Mouse (Mus musculus) kidney, postnatal 0 days (tissue): ENCODE measurements around the gene Nudcd2. TPM values are rescaled to one million over a fixed set of nuclear protein-coding genes. Genes with fewer than 3 reads are reported as not detected.
A peak's percentile ranks its signal among the peaks of the same experiment; 100 is the strongest.

Experiments used
- ATAC-seq: fragments of 200-750 bp; cut with Nextera tagmentation; replicated peaks from 2 replicates; pipeline ENCODE4 v1.8.0; 2017; ENCODE audit warnings: low read depth, moderate number of reproducible peaks, moderate TSS enrichment, moderate library complexity; ENCODE audit not compliant: low FRiP score
- DNase-seq: peaks from one replicate; pipeline ENCODE4 v3.0.0-alpha.2; 2016; ENCODE audit warnings: low spot score
- H3K27ac ChIP-seq: fragments of 300-500 bp; sonication (generic); 2 replicates; pipeline ENCODE4 v1.5.1; 2014; ENCODE audit warnings: mild to moderate bottlenecking
- H3K27me3 ChIP-seq: fragments of 300-500 bp; sonication (generic); 2 replicates; pipeline ENCODE4 v1.6.1; 2014; ENCODE audit warnings: low read length, mixed read lengths; ENCODE audit not compliant: insufficient read depth
- H3K36me3 ChIP-seq: fragments of 300-500 bp; sonication (generic); 2 replicates; pipeline ENCODE4 v1.6.1; 2014; ENCODE audit warnings: low read length, mixed read lengths; ENCODE audit not compliant: insufficient read depth
- H3K4me1 ChIP-seq: fragments of 300-500 bp; sonication (generic); replicated peaks from 2 replicates; pipeline ENCODE4 v1.6.1; 2014; ENCODE audit warnings: antibody characterized with exemption, low read length, mixed read lengths; ENCODE audit not compliant: insufficient read depth
- H3K4me2 ChIP-seq: fragments of 300-500 bp; sonication (generic); 2 replicates; pipeline ENCODE4 v1.6.1; 2014; ENCODE audit warnings: mild to moderate bottlenecking, low read length, moderate library complexity, mixed read lengths
- H3K4me3 ChIP-seq: fragments of 300-500 bp; sonication (generic); replicated peaks from 2 replicates; pipeline ENCODE4 v1.5.1; 2014; ENCODE audit warnings: low read depth, low read length
- H3K9ac ChIP-seq: fragments of 300-500 bp; sonication (generic); 2 replicates; pipeline ENCODE4 v1.6.1; 2014; ENCODE audit warnings: low read depth, low read length
- H3K9me3 ChIP-seq: fragments of 300-500 bp; sonication (generic); replicated peaks from 2 replicates; pipeline ENCODE4 v1.6.1; 2016; ENCODE audit warnings: low read length, inconsistent platforms, mixed read lengths
- CTCF ChIP-seq: IDR thresholded peaks from 2 replicates; pipeline ENCODE4 v1.5.1; 2016; ENCODE audit warnings: antibody characterized with exemption, low read depth, mild to moderate bottlenecking, moderate library complexity
- WGBS: fragments of 180-500 bp; shearing (Covaris S2); extraction: QIAGEN DNeasy Blood & Tissue Kit; methylation state at CpG from one replicate; pipeline ENCODE4 v1.1.7; 2014; 5-methylcytosine and 5-hydroxymethylcytosine counted together
- polyA plus RNA-seq: library from polyadenylated mRNA; unstranded; fragments of >200 nt; fragmentation: Nextera tagmentation; extraction: Ambion mirVana; gene quantifications from 2 replicates; pipeline ENCODE4 v1.2.1, GENCODE M21; 2015

Nudcd2 gene
- polyA plus RNA-seq, 1 experiment from 2014 or later = 136 TPM

- H3K4me2 ChIP-seq = no peak overlapping the region
- no peak overlapping the region for H3K27ac ChIP-seq
- no peak for TF ChIP-seq CTCF
- H3K4me1 ChIP-seq = no peaks in the 10 kb centered on the region
- ATAC-seq = no peak
- H3K9me3 ChIP-seq = no peaks in the 10 kb centered on the region
- H3K27me3 ChIP-seq = no peaks in the 10 kb centered on the region
- no peak overlapping the region for H3K9ac ChIP-seq
- WGBS = 67% methylated on average over 2 of the region's 2 CpGs
- no peak overlapping the region for H3K4me3 ChIP-seq
- DNase-seq = no peak
- H3K36me3 ChIP-seq = 0 out of 2 replicates have a peak, but pooled peaks cover 5% of the 10 kb centered on the region
Observed at GRCm38 (mm10) chr11:40747716-40748115, 14.2 kb downstream of the Nudcd2 start.

GRCm38 (mm10) chr11:40753836-40754235 lies 20.4 kb downstream of the Nudcd2 start:
- Histone ChIP-seq H3K9ac (no peak overlapping the region), H3K36me3 (0 out of 2 replicates have a peak, but pooled peaks cover 5% of the 10 kb centered on the region), H3K4me1 (peaks cover 4% of the 10 kb centered on the region; the same call in 1 of the 2 replicates), H3K4me2 (peak overlapping the region; percentile 73), H3K9me3 (no peaks in the 10 kb centered on the region), H3K4me3 (no peak overlapping the region), H3K27me3 (no peaks in the 10 kb centered on the region), H3K27ac (no peak overlapping the region)
- no peak for DNase-seq
- no peak for ATAC-seq
- TF ChIP-seq CTCF = no peak
- 60% methylated on average over 6 of the region's 6 CpGs for WGBS

GRCm38 (mm10) chr11:40754664-40755107 lies 21.2 kb downstream of the Nudcd2 start:
- Histone ChIP-seq H3K4me3 (peak overlapping the region; percentile 63), H3K27ac (peak overlapping the region; percentile 38; the same call in 1 of the 2 replicates), H3K27me3 (no peaks in the 10 kb centered on the region), H3K9ac (peak overlapping the region; percentile 67), H3K36me3 (0 out of 2 replicates have a peak, but pooled peaks cover 5% of the 10 kb centered on the region), H3K4me1 (peaks cover 4% of the 10 kb centered on the region; the same call in 1 of the 2 replicates), H3K4me2 (peak overlapping the region; percentile 73), H3K9me3 (no peaks in the 10 kb centered on the region)
- 2% methylated on average over 19 of the region's 19 CpGs for whole genome bisulfite sequencing
- DNase-seq (peak; percentile 43), ATAC-seq (peak; percentile 51)
- TF ChIP-seq CTCF = no peak

DNA sequence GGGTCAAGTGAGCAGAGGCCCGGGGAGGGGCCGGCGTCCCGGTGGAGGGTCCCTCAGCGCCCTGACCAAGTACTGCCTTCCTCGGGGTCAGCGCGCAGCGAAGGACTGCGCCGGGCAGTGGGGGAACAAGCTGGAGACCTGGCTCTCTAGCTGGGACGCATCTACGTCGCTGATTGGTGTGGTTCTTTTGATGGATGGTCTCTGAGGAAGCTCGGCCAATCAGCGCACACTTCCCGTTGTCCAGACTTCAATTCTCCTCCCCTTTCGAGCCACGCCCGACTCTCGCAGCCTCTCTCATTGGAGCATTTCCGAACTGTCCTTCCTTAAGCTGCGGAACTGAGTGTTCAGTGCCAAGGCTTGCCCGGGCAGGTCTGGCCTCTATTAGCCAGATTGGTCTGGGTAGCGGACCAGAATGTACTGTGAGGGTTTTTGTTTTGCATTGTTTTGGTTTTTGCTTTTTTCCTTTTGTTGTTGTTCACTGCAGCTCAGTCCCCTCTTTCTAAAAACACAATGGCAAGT lies 21.7 kb downstream of the Nudcd2 start, which contains the start of gene Ccng1:
Ccng1 (minus strand) TSS at position 203 of the 519 bp plus-strand sequence.
- WGBS = under 1% methylated on average over 25 of the region's 25 CpGs
- peak within 1 kb of the TSS; percentile 38; the same call in 1 of the 2 replicates for H3K27ac ChIP-seq

GRCm38 (mm10) chr11:40755968-40756367 lies 22.5 kb downstream of the Nudcd2 start:
- TF ChIP-seq CTCF = no peak
- H3K4me3 ChIP-seq = no peak overlapping the region
- no peak overlapping the region for H3K9ac ChIP-seq
- no peaks in the 10 kb centered on the region for H3K9me3 ChIP-seq
- ATAC-seq (no peak), DNase-seq (no peak)
- 0 out of 2 replicates have a peak, but pooled peaks cover 5% of the 10 kb centered on the region for H3K36me3 ChIP-seq
- H3K4me2 ChIP-seq = peak overlapping the region; percentile 73; the same call in 1 of the 2 replicates
- H3K4me1 ChIP-seq = peaks cover 4% of the 10 kb centered on the region; the same call in 1 of the 2 replicates
- 87% methylated on average over 8 of the region's 8 CpGs for WGBS
- H3K27ac ChIP-seq = no peak overlapping the region
- no peaks in the 10 kb centered on the region for H3K27me3 ChIP-seq

More for the DNA sequence above, 21.7 kb downstream of the Nudcd2 start, which contains the start of gene Ccng1:
- no peaks in the 10 kb centered on the region for H3K9me3 ChIP-seq
- H3K36me3 ChIP-seq = 0 out of 2 replicates have a peak, but pooled peaks cover 5% of the 10 kb centered on the region
- peak within 1 kb of the TSS; percentile 73 for H3K4me2 ChIP-seq
- no peaks in the 10 kb centered on the region for H3K27me3 ChIP-seq
- DNase-seq (peak; percentile 99), ATAC-seq (peak; percentile 99)
- no peak for TF ChIP-seq CTCF
- peaks cover 4% of the 10 kb centered on the region; the same call in 1 of the 2 replicates for H3K4me1 ChIP-seq
- H3K9ac ChIP-seq = peak within 1 kb of the TSS; percentile 67
- H3K4me3 ChIP-seq = peak within 1 kb of the TSS; percentile 63

DNA sequence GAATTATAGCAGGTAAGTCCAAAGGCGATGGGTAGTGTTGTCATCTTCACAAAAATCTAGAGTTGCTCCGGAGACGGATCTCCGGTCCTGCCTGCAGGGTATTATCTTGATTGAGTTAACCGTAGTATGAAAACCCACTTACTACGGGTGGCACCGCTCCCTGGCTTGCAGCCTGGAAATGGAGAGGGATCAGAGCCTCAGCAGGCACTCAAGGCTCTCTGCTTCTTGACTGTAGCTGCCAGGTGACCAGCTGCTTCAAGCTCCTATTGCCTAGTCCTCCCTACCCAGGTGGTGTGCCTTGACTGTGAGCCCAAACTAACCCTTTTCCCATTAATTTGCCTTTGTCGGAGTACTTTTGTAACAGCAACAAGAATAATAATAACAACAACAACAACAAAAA lies 26.4 kb downstream of the Nudcd2 start:
- no peak overlapping the region for H3K9ac ChIP-seq
- H3K9me3 ChIP-seq = no peaks in the 10 kb centered on the region
- ATAC-seq (no peak), DNase-seq (no peak)
- H3K4me3 ChIP-seq = no peak overlapping the region
- no peak overlapping the region for H3K27ac ChIP-seq
- H3K36me3 ChIP-seq = no peaks in the 10 kb centered on the region
- WGBS = 84% methylated on average over 8 of the region's 8 CpGs
- no peaks in the 10 kb centered on the region for H3K4me1 ChIP-seq
- TF ChIP-seq CTCF = no peak
- H3K4me2 ChIP-seq = no peak overlapping the region
- H3K27me3 ChIP-seq = no peaks in the 10 kb centered on the region
